Mouse (Mus musculus) left cerebral cortex, postnatal 36 days (tissue): ENCODE results near the gene Gvin1. TPM values are rescaled to one million over a fixed set of nuclear protein-coding genes. Genes with fewer than 3 reads are reported as not detected.
"Not testable (repeated sequence)": the region's sequence is repeated elsewhere in the genome, so short reads cannot be mapped to it uniquely, and the experiment has no call there.

Source experiments
- DNase-seq, 2 experiments: peaks; one replicate each; pipeline ENCODE4 v3.0.0; 2021 to 2022; ENCODE audit warnings: low spot score in 2 of 2, mixed read lengths in 1 of 2
- intact Hi-C: fragments of 180-260 bp; cut with DNase I; formaldehyde crosslinking; loops from one replicate; pipeline ENCODE4 v1.15.1; 2025
- total RNA-seq, 2 experiments: library from RNA; stranded (reverse); gene quantifications; 2 replicates each; pipeline ENCODE4 v1.2.3; 2021

The Gvin1 gene
- under 1 TPM in 1 of 2 experiments, not detected in 1; 0.89 TPM for total RNA-seq

- intact Hi-C loops, DNase-seq: not testable (repeated sequence)
Measured at GRCm38 (mm10) chr7:106215177-106215576, at the start of gene Gvin1. TSS of gene Gvin1 (minus strand) at chr7:106215326.

DNA sequence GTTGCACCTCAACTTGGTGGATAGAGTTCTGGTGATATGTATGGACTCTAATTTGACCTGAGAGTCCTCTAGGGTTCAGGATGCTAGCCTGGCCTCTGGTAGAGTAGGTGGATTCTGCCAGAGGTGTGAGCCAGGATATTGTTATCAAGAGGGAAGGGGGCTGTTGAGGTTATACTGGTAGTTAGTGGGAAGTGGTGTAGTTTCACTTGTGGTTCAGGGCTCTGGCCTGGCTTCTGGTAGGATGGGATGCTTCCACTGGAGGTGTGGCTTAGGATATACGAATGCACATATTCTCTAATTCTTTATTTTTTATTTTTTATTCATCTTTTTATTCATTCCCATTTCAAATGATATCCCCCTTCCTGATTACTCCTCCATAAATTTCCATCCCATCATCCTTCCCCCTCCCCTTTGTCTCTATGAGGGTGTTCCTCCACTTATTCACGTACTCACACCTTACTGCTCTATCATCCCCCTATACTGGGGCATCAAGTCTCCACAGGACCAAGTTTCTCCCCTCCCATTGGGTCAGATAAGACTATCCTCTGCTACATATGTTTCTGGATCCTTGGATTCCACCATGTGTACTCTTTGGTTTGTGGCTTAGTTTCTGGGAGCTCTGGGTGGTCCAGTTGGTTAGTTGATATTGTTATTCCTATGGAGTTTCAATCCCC, 36.9 kb upstream of the Gvin1 start:
- intact Hi-C loops: no loop called here

GRCm38 (mm10) chr7:106248922-106249321, 33.8 kb upstream of the Gvin1 start:
- no peak for DNase-seq
- intact Hi-C loops: no loop called here

More for the DNA sequence above, 36.9 kb upstream of the Gvin1 start:
- DNase-seq: no peak

- intact Hi-C loops: no loop called here
- no peak for DNase-seq
Measured at GRCm38 (mm10) chr7:106248245-106248644, 33.1 kb upstream of the Gvin1 start.

GRCm38 (mm10) chr7:106245601-106246000, 30.5 kb upstream of the Gvin1 start:
- DNase-seq: no peak
- intact Hi-C loops: no loop called here

GRCm38 (mm10) chr7:106240484-106241275, 25.6 kb upstream of the Gvin1 start:
- intact Hi-C loops: not testable (repeated sequence)

DNA sequence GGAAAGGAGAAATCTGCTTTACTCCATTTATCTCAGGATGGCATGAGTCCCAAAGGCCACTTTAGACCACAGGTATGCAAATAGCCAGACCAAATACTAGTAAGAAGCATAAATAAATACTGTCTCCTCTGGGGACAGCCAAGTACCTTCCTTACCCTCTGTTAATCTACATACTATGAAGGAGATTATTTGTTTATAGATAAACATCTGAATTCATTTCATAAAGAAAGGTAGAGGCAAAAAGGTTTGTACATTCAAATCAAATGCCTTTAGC, 22.0 kb upstream of the Gvin1 start:
- DNase-seq: no peak
- intact Hi-C loops: no loop called here

More at GRCm38 (mm10) chr7:106240484-106241275, 25.6 kb upstream of the Gvin1 start:
- not testable (repeated sequence) for DNase-seq

GRCm38 (mm10) chr7:106236327-106237191, 21.4 kb upstream of the Gvin1 start:
- intact Hi-C loops: no loop called here
- no peak for DNase-seq

DNA sequence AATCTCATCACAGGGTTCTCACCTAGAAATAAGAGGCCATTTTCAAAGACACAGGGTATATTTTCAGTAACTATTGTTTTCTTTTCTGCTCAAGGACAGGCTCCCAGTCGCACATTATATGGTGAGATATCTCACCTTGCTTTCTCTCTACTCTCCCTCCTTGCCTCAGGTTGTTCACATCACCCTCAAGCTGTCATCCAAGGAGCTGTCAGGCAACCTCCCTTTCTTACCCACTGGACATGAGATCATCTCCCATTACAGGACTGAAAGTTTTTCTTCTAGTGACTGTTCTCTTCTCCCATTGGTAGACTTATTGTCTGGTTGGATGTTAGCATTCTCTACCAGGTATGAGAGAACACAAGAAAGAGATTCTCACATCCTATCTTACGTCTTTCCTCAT, 20.5 kb upstream of the Gvin1 start:
- no peak for DNase-seq
- intact Hi-C loops: no loop called here

- intact Hi-C loops, DNase-seq: not testable (repeated sequence)
Measured at GRCm38 (mm10) chr7:106215910-106216309, 784 bp upstream of the Gvin1 start.

DNA sequence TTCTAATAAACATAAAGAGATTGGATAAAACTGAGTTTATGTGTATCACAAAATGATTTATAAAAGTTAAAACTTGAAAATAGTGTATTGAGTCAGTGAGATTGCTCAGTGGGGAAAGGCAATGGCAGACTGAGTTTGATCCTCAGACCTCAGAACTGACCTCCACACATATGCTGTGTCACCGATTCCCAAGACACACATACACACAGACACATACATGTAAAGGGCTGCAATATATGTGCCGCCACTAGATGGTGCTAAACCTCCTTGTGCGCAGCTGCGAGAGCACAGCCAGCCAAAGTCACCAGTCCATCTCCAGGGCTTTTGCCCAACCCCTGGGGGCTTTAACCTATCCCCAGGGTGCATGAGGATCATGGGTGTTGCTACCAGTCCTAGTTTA, 1.4 kb downstream of the Gvin1 start:
- DNase-seq, intact Hi-C loops: not testable (repeated sequence)

GRCm38 (mm10) chr7:106206630-106207029, 8.5 kb downstream of the Gvin1 start:
- DNase-seq, intact Hi-C loops: not testable (repeated sequence)

DNA sequence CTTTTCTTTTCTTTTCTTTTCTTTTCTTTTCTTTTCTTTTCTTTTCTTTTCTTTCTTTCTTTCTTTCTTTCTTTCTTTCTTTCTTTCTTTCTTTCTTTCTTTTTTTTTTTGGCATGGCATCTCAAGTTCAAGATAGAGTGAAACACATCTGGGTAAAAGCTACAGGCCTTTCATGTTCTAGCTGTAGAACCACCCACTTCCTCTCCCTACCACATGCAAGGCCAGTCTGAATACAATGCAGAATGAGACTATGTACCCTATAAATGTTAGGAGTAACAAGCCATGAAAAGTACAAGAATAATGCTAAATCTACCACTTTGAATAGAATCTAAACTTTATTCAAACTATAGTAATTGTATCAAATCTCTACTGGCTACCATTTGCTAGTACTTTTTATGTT, 38.1 kb downstream of the Gvin1 start:
- DNase-seq, intact Hi-C loops: not testable (repeated sequence)

GRCm38 (mm10) chr7:106145013-106145754, 69.9 kb downstream of the Gvin1 start:
- intact Hi-C loops, DNase-seq: not testable (repeated sequence)

DNA sequence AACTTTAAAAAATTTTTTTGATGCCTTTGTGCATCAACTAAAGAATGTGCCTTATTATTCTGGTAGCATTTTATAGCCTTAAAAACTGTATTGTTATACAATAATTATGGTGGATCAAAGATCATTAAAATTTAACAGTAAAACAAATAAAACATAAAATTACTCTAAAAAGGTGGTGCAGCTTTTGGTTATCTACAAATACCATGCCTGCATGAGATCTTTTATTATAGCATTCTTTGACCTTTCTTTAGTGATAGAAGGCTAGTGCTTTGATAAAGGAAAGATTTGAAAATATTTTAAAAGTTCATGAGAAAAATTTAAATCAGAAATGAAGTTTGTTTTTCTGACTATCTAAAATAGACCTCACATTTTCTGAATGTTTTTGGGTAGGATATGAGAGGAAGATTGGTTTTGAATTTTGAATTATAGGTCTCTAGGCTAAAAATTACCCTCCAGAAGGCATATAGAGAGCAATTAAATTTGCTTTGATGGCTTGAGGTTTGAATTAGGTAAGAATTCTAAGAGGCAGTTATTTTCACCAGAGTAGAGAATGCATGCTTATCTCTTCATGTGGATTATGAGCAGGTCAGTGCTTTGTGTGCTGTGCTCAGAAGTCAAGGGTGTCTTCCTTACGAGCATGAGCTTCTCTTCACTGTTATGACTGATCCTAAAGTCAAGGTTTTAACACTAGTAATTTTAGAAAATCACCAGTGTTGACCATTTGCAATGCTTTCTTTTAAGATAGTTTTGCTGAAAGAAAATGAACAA, 73.8 kb downstream of the Gvin1 start:
- DNase-seq, intact Hi-C loops: not testable (repeated sequence)

GRCm38 (mm10) chr7:106117090-106117948, 97.8 kb downstream of the Gvin1 start:
- DNase-seq, intact Hi-C loops: not testable (repeated sequence)
